Mouse (Mus musculus) CH12.LX (cell line): ENCODE results near the gene Gm49321.

ENCODE experiments used
- CHD2 ChIP-seq: IDR thresholded peaks from 2 replicates; pipeline ENCODE4 v1.6.1; 2011; ENCODE audit warnings: low read length, improper control_type of control experiment
- CTCF ChIP-seq, 2 experiments: IDR thresholded peaks in 1 of 2; conservative IDR thresholded peaks in 1 of 2; 2 replicates each; pipeline ENCODE4 v1.5.1; 2011 to 2012; ENCODE audit warnings: low read depth in 2 of 2, low read length in 2 of 2, improper control_type of control experiment in 1 of 2, inconsistent platforms in 1 of 2, mild to moderate bottlenecking in 1 of 2, moderate library complexity in 1 of 2
- ELF1 ChIP-seq: IDR thresholded peaks from 2 replicates; pipeline ENCODE4 v1.6.1; 2014; ENCODE audit warnings: low read depth, mild to moderate bottlenecking, inconsistent platforms, low read length, improper control_type of control experiment
- ETS1 ChIP-seq: conservative IDR thresholded peaks from 2 replicates; pipeline ENCODE4 v1.6.1; 2012; ENCODE audit warnings: low read depth, mild to moderate bottlenecking, inconsistent platforms, low read length, improper control_type of control experiment, moderate library complexity
- HCFC1 ChIP-seq: IDR thresholded peaks from 2 replicates; pipeline ENCODE4 v1.6.1; 2012; ENCODE audit warnings: low read depth, mild to moderate bottlenecking, inconsistent platforms, low read length, improper control_type of control experiment
- JUND ChIP-seq: conservative IDR thresholded peaks from 2 replicates; pipeline ENCODE4 v1.6.1; 2011; ENCODE audit warnings: low read depth, low read length, improper control_type of control experiment
- MAFK ChIP-seq: IDR thresholded peaks from 2 replicates; pipeline ENCODE4 v1.6.1; 2011; ENCODE audit warnings: low read length, improper control_type of control experiment; ENCODE audit not compliant: insufficient replicate concordance
- MAX ChIP-seq: IDR thresholded peaks from 2 replicates; pipeline ENCODE4 v1.6.1; 2011; ENCODE audit warnings: low read length, improper control_type of control experiment
- POLR2A ChIP-seq: IDR thresholded peaks from 2 replicates; pipeline ENCODE4 v1.6.1; 2011; ENCODE audit warnings: low read depth, mild to moderate bottlenecking, improper control_type of control experiment, low read length
- POLR2AphosphoS2 ChIP-seq: IDR thresholded peaks from 2 replicates; pipeline ENCODE4 v1.6.1; 2011; ENCODE audit warnings: low read depth, low read length, improper control_type of control experiment
- SIN3A ChIP-seq: IDR thresholded peaks from 2 replicates; pipeline ENCODE4 v1.6.1; 2012; ENCODE audit warnings: low read length, improper control_type of control experiment, inconsistent platforms
- SMC3 ChIP-seq: IDR thresholded peaks from 2 replicates; pipeline ENCODE4 v1.6.1; 2011; ENCODE audit warnings: low read depth, low read length, improper control_type of control experiment
- USF1 ChIP-seq: IDR thresholded peaks from 2 replicates; pipeline ENCODE4 v1.6.1; 2014; ENCODE audit warnings: low read depth, mild to moderate bottlenecking, inconsistent platforms, low read length, improper control_type of control experiment
- ZNF384 ChIP-seq: IDR thresholded peaks from 2 replicates; pipeline ENCODE4 v1.6.1; 2012; ENCODE audit warnings: low read depth, low read length, improper control_type of control experiment, inconsistent platforms

DNA sequence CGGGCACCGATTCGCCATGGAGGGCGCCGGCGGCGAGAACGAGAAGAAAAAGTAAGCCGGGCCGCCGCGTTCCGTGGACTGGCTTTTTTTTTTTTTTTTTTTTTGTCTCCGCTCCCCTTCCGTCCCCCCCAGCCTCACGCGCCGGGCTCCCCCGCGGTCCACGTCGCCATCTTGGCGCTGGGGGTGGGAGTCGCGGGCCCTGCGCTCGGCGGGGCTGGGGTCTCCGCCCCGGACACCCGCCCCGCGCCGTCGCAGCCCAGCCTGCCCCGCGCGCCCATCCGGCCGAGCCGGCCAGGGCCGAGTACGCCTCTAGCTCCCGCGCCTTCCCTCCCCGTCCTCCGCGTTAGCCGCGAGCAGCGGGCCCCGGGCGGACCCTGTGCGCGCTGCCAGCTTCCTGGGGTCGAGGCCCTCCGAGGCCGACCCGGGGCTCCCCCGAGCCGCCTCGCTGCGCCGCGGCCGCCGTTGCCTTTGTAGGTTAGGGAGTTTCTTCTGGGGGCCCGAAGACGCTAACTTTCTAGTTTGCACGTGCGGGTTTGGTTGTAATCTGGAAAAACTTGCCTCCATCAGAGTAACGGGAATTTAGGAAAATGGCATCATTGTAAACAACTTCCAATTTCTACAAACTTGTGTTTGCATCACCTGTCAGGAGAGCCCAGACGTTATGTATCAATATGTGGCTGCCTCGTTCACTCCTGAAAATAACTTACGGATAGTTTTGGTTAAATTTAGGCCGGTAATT is 29.0 kb upstream of the Gm49321 start:
- no peak for TF ChIP-seq CTCF (conservative IDR thresholded peaks at IDR 0.05 in 1 of 2, IDR thresholded peaks at IDR 0.05 in 1 of 2; ENCODE audit: low read depth in 2 of 2, low read length in 2 of 2)
- TF ChIP-seq JUND = no peak
- TF ChIP-seq SIN3A = peak; percentile 38; the same call in 1 of the 2 replicates
- TF ChIP-seq USF1 = no peak
- TF ChIP-seq CHD2 = no peak
- TF ChIP-seq MAX = no peak
- no peak for TF ChIP-seq ELF1
- TF ChIP-seq ETS1 = no peak
- TF ChIP-seq HCFC1 = 0 out of 2 replicates have a peak, but pooled peaks have one; percentile 1
- TF ChIP-seq POLR2A = no peak
- TF ChIP-seq SMC3 = no peak
- no peak for TF ChIP-seq POLR2AphosphoS2
- TF ChIP-seq ZNF384 = peak; percentile 73
- TF ChIP-seq MAFK = no peak
